Mouse (Mus musculus) liver, postnatal 0 days (tissue): ENCODE measurements around the gene Nenf. TPM values are rescaled to one million over a fixed set of nuclear protein-coding genes. Genes with fewer than 3 reads are reported as not detected.

Source experiments
- ATAC-seq: fragments of 200-750 bp; cut with Nextera tagmentation; 2 replicates; pipeline ENCODE4 v1.8.0; 2017; ENCODE audit warnings: mild to moderate bottlenecking, moderate library complexity
- DNase-seq: peaks from one replicate; pipeline ENCODE4 v3.0.0-alpha.2; 2016
- H3K27ac ChIP-seq: fragments of 300-500 bp; sonication (generic); 2 replicates; pipeline ENCODE4 v1.5.1; 2014; ENCODE audit warnings: antibody characterized with exemption, moderate library complexity, mild to moderate bottlenecking, low read depth
- H3K27me3 ChIP-seq: fragments of 300-500 bp; sonication (generic); 2 replicates; pipeline ENCODE4 v1.6.1; 2014; ENCODE audit warnings: low read length, control low read depth, mixed read lengths; ENCODE audit not compliant: insufficient read depth
- H3K36me3 ChIP-seq: fragments of 300-500 bp; sonication (generic); replicated peaks from 2 replicates; pipeline ENCODE4 v1.6.1; 2014; ENCODE audit warnings: mild to moderate bottlenecking, control low read depth, low read length, moderate library complexity, mixed read lengths; ENCODE audit not compliant: insufficient read depth
- H3K4me1 ChIP-seq: fragments of 300-500 bp; sonication (generic); 2 replicates; pipeline ENCODE4 v1.6.1; 2014; ENCODE audit warnings: antibody characterized with exemption, mild to moderate bottlenecking, control low read depth; ENCODE audit not compliant: insufficient read depth
- H3K4me2 ChIP-seq: fragments of 300-500 bp; sonication (generic); 2 replicates; pipeline ENCODE4 v1.6.1; 2014; ENCODE audit warnings: low read depth, mild to moderate bottlenecking, low read length, moderate library complexity, mixed read lengths
- H3K4me3 ChIP-seq: fragments of 300-500 bp; sonication (generic); 2 replicates; pipeline ENCODE4 v1.5.1; 2014; ENCODE audit warnings: low read depth, low read length
- H3K9ac ChIP-seq: fragments of 300-500 bp; sonication (generic); replicated peaks from 2 replicates; pipeline ENCODE4 v1.6.1; 2014; ENCODE audit warnings: mild to moderate bottlenecking, moderate library complexity
- H3K9me3 ChIP-seq: fragments of 300-500 bp; sonication (generic); 2 replicates; pipeline ENCODE4 v1.6.1; 2016; ENCODE audit warnings: mild to moderate bottlenecking, control low read depth, low read length, mixed read lengths
- CTCF ChIP-seq: sonication (generic); IDR thresholded peaks from 2 replicates; pipeline ENCODE4 v1.5.1; 2016; ENCODE audit warnings: antibody characterized with exemption, low read depth
- EP300 ChIP-seq: IDR thresholded peaks from 2 replicates; pipeline ENCODE4 v1.6.1; 2016; ENCODE audit warnings: antibody characterized with exemption, low read depth, mild to moderate bottlenecking
- WGBS: fragments of 180-500 bp; shearing (Covaris S2); extraction: QIAGEN DNeasy Blood & Tissue Kit; methylation state at CpG from one replicate; pipeline ENCODE4 v1.1.7; 2014; ENCODE audit not compliant: insufficient replicate concordance; 5-methylcytosine and 5-hydroxymethylcytosine counted together
- polyA plus RNA-seq: library from polyadenylated mRNA; unstranded; fragments of >200 nt; fragmentation: Nextera tagmentation; extraction: Ambion mirVana; gene quantifications from 2 replicates; pipeline ENCODE4 v1.2.1, GENCODE M21; 2015

Gene Nenf
- polyA plus RNA-seq, 1 experiment from 2014 or later, result 37.0 TPM

GRCm38 (mm10) chr1:191296445-191296844, 21.5 kb downstream of the Nenf start:
- ATAC-seq (no peak), DNase-seq (no peak)
- Histone ChIP-seq H3K36me3 (no peaks in the 10 kb centered on the region), H3K4me1 (no peaks in the 10 kb centered on the region), H3K4me3 (no peak overlapping the region), H3K9ac (no peak overlapping the region), H3K27ac (no peak overlapping the region), H3K9me3 (no peaks in the 10 kb centered on the region), H3K4me2 (no peak overlapping the region), H3K27me3 (no peaks in the 10 kb centered on the region)
- TF ChIP-seq CTCF, result no peak
- TF ChIP-seq EP300, result no peak
- 70% methylated on average over 5 of the region's 5 CpGs for WGBS

- H3K4me3 ChIP-seq, result no peak overlapping the region
- H3K27ac ChIP-seq, result no peak overlapping the region
- H3K9me3 ChIP-seq, result no peaks in the 10 kb centered on the region
- H3K36me3 ChIP-seq, result no peaks in the 10 kb centered on the region
- TF ChIP-seq CTCF (no peak), EP300 (no peak)
- ATAC-seq (no peak), DNase-seq (no peak)
- WGBS, result 42% methylated on average over 3 of the region's 3 CpGs
- no peaks in the 10 kb centered on the region for H3K4me1 ChIP-seq
- no peak overlapping the region for H3K4me2 ChIP-seq
- no peak overlapping the region for H3K9ac ChIP-seq
- H3K27me3 ChIP-seq, result no peaks in the 10 kb centered on the region
Measured at GRCm38 (mm10) chr1:191295784-191296183, 22.2 kb downstream of the Nenf start.

- WGBS, result 59% methylated on average over 9 of the region's 9 CpGs
- no peak overlapping the region for H3K4me3 ChIP-seq
- H3K36me3 ChIP-seq, result no peaks in the 10 kb centered on the region
- ATAC-seq, result no peak
- H3K27ac ChIP-seq, result no peak overlapping the region
- H3K4me2 ChIP-seq, result no peak overlapping the region
- H3K9ac ChIP-seq, result no peak overlapping the region
- H3K9me3 ChIP-seq, result no peaks in the 10 kb centered on the region
- no peak for DNase-seq
- no peaks in the 10 kb centered on the region for H3K27me3 ChIP-seq
- H3K4me1 ChIP-seq, result no peaks in the 10 kb centered on the region
- TF ChIP-seq EP300, result no peak
- TF ChIP-seq CTCF, result no peak
Measured at GRCm38 (mm10) chr1:191293996-191294795, 23.8 kb downstream of the Nenf start.

- 69% methylated on average over 2 of the region's 2 CpGs for WGBS
Measured at GRCm38 (mm10) chr1:191293051-191293450, 24.9 kb downstream of the Nenf start.

GRCm38 (mm10) chr1:191292348-191292747, 25.6 kb downstream of the Nenf start:
- no peak for TF ChIP-seq CTCF
- Histone ChIP-seq H3K36me3 (no peaks in the 10 kb centered on the region), H3K27ac (no peak overlapping the region), H3K4me2 (no peak overlapping the region), H3K4me3 (no peak overlapping the region), H3K27me3 (no peaks in the 10 kb centered on the region), H3K9ac (no peak overlapping the region), H3K4me1 (no peaks in the 10 kb centered on the region), H3K9me3 (no peaks in the 10 kb centered on the region)
- no peak for ATAC-seq
- 65% methylated on average over 5 of the region's 5 CpGs for WGBS
- no peak for DNase-seq

More at GRCm38 (mm10) chr1:191293051-191293450, 24.9 kb downstream of the Nenf start:
- no peak overlapping the region for H3K4me3 ChIP-seq
- ATAC-seq (no peak), DNase-seq (no peak)
- no peaks in the 10 kb centered on the region for H3K9me3 ChIP-seq
- no peaks in the 10 kb centered on the region for H3K36me3 ChIP-seq
- no peak overlapping the region for H3K9ac ChIP-seq
- H3K27ac ChIP-seq, result no peak overlapping the region
- TF ChIP-seq EP300 (no peak), CTCF (no peak)
- H3K27me3 ChIP-seq, result no peaks in the 10 kb centered on the region
- no peak overlapping the region for H3K4me2 ChIP-seq
- no peaks in the 10 kb centered on the region for H3K4me1 ChIP-seq

- H3K9ac ChIP-seq, result no peak overlapping the region
- H3K9me3 ChIP-seq, result no peaks in the 10 kb centered on the region
- no peak overlapping the region for H3K27ac ChIP-seq
- no peak overlapping the region for H3K4me2 ChIP-seq
- ATAC-seq, result peak; percentile 86
- H3K4me3 ChIP-seq, result no peak overlapping the region
- H3K36me3 ChIP-seq, result no peaks in the 10 kb centered on the region
- DNase-seq, result peak; percentile 86
- H3K4me1 ChIP-seq, result peaks cover under 1% of the 10 kb centered on the region; the same call in 1 of the 2 replicates
- no peaks in the 10 kb centered on the region for H3K27me3 ChIP-seq
- TF ChIP-seq EP300 (no peak), CTCF (peak; percentile 91)
- 40% methylated on average over 8 of the region's 8 CpGs for WGBS
Measured at GRCm38 (mm10) chr1:191288762-191289161, 29.2 kb downstream of the Nenf start.
